Mouse (Mus musculus): ENCODE results near the gene Epb41.

The Epb41 gene

GRCm38 (mm10) chr4:131898503-131899179 is 176.5 kb downstream of the Epb41 start:
- DNase-seq (ENCODE audit: low spot score in 2 of 2) = no peak

DNA sequence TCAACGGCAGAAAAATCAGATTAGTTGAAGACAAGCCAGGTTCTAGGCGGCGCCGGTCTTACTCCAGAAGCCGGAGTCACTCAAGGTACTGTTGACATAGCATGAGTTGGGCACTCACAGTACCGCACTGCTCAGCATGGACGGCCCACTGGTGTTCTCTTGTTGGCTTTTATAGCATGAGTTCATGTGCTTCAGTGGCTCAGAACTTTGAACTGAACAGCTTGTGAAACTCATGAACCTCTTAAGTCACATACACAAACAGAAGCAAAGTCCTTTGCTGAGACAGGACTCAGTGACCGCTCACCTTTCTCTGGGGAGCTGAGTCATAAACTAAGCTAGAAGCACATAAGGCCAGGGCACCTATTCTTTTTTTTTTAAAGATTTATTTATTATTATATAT is 177.3 kb downstream of the Epb41 start:
- DNase-seq (ENCODE audit: low spot score in 2 of 2) = no peak

GRCm38 (mm10) chr4:131897109-131897508 is 178.0 kb downstream of the Epb41 start:
- no peak for DNase-seq (ENCODE audit: low spot score in 2 of 2)

- no peak for DNase-seq (ENCODE audit: low spot score in 2 of 2)
Measured at GRCm38 (mm10) chr4:131890692-131891091, 184.4 kb downstream of the Epb41 start.

- no peak for DNase-seq (ENCODE audit: low spot score in 2 of 2)
Measured at GRCm38 (mm10) chr4:131888564-131888963, 186.6 kb downstream of the Epb41 start.

DNA sequence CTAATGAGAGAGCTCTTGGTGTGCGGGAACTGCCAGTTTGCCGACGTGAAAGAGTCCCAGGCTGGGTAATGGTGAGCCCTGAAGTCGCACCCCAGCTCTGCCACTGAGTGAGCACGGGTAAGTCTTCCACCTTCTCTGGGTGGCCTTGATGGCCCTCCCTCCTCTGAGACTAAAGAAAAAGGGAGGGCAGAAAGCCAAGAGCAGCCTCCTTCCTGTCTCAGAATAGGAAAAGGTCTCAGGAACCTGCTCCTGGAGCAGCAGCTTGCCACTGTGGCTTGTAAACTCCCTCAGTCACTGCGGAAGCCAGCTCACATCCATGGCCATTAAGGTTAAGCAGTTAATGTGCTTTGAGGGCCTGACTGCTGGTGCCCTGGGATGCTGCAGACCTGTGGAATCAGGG is 189.7 kb downstream of the Epb41 start:
- DNase-seq (ENCODE audit: low spot score in 2 of 2) = no peak

DNA sequence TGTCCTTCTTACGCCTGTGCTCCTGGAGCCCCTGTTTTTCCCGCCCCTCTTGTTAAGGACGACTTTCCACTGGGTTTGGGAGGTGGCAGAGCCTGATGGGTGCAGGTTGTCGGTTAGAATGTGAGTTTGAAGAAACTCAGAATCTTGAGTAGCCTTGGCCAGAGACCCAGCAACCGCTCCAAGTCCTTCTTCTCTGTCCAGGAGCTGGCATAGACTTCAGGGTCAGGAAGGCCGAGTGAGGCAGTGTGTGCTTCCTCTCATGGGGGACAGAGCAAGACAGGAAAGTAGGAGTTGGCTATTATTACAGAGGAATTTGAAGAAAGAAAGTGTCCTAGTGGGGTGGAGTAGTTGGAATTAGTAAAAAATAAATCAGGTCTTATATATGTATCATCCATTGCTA is 191.6 kb downstream of the Epb41 start:
- DNase-seq (ENCODE audit: low spot score in 2 of 2) = no peak

DNA sequence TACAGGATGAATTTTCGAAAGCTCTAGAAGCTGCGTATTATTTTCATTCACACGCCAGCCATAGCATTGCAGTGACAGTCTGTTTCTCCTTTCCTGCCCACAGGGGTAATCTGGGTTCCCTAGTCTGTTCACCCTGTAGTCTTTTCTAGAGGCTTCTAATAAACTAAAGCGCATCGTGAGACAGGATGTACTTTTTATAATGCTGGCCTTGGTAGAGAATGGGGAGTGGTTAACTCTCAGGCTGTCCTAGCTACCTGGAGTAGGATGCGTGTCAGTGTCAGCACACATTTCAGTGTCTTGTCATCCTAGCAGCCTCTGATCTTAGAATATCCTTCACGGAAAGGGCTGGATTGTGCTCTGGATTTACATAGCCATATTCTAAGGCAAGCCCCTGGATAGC is 193.8 kb downstream of the Epb41 start:
- no peak for DNase-seq (ENCODE audit: low spot score in 2 of 2)

DNA sequence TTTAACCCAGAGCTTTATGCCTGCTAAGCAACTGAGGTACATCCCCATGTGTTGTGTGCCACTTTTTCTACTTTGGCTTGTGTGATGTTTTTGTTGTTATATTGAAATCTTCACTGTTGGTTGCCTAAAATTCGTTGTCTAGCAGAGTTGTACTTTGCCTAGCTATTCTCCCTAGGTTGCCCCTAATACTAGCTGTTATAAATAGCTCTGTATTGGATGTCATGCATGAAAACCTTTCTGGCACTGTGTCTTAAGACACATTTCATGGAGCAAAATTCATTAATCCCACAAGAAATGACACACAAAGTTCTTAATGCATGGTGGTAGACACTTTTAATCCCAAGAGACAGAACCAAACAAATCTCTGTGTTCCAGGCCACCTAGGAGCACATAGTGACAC is 195.4 kb downstream of the Epb41 start:
- no peak for DNase-seq (ENCODE audit: low spot score in 2 of 2)

GRCm38 (mm10) chr4:131876836-131877235 is 198.3 kb downstream of the Epb41 start:
- DNase-seq (ENCODE audit: low spot score in 2 of 2) = no peak

DNA sequence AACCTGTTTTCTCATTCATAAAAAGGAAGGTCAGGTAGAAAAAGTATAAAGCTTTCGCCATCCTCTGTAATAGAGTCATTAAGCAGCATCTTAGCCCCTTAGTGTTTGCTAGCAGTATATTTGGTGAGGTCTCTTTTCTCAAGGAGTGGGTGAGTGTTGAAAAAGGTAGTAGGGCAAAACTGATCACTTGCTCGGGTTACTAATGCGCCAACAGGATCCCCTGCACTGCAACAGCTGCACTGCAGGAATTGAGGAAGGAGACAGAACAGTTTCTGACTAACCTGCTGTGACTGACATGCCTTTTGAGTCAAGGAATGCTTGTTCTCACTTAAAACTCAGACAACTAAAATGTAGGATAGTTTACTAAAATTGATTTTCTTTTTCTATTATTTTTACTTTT is 199.9 kb downstream of the Epb41 start:
- no peak for DNase-seq (ENCODE audit: low spot score in 2 of 2)

DNA sequence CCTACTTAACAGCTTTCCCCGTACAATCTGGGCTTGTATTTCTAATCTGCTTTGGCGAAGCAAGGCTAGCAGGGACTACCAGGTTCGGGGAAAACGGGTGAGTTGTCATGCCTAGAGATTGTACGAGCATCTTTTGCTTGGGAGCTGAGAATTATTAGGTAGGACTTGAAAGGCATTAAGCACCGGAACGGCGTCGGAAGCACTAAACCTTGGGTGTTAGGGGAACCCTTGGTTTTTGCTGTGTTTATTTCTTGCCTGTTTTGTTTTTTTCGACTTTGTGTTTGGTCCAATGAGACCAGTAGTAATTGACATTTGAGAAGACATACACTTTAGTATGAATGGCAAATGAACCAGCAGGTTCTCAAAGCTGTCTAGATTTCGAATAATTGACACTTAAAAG is 200.6 kb downstream of the Epb41 start:
- no peak for DNase-seq (ENCODE audit: low spot score in 2 of 2)

DNA sequence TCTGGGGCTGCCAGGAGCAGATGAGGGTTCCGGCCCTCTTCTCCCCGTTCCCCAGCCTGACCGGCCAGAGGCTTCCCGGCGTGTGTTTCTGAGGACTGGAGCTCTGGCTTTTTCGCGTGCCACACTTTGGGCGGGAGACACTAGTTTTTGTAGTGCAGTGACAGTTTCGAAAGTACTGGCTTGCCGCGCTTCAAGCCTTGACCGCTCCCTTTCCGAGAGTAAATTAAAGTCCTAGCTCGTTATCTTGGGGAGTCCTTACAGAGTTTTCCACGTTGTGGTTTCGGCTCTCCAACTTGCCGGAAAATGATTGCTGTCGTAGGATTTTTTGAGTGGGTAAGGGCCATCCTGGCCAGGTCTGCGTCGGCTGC is 201.0 kb downstream of the Epb41 start:
- DNase-seq (ENCODE audit: low spot score in 2 of 2) = no peak
